Mouse (Mus musculus) G1E (cell line): Measurements from ENCODE around the gene Adad2. TPM values are rescaled to one million over a fixed set of nuclear protein-coding genes. Genes with fewer than 3 reads are reported as not detected.

Source experiments
- ATAC-seq: 2 replicates; pipeline ENCODE4 v1.8.0; 2016; ENCODE audit warnings: mild to moderate bottlenecking; ENCODE audit not compliant: insufficient number of reproducible peaks, poor library complexity, low FRiP score, severe bottlenecking; ENCODE audit errors: extremely low read depth
- DNase-seq: peaks from one replicate; pipeline ENCODE4 v3.0.0; 2012; ENCODE audit warnings: low spot score
- H3K27me3 ChIP-seq: 2 replicates; pipeline ENCODE4 v1.6.1; 2012; ENCODE audit warnings: mild to moderate bottlenecking, low read length, inconsistent platforms; ENCODE audit not compliant: insufficient read depth
- H3K36me3 ChIP-seq: replicated peaks from 2 replicates; pipeline ENCODE3; 2012; ENCODE audit warnings: mild to moderate bottlenecking, inconsistent platforms
- H3K4me1 ChIP-seq: 2 replicates; pipeline ENCODE4 v1.6.1; 2012; ENCODE audit warnings: low read depth, low read length, inconsistent platforms, mixed read lengths; ENCODE audit not compliant: insufficient read depth
- H3K4me3 ChIP-seq: 2 replicates; pipeline ENCODE4 v1.5.1; 2012; ENCODE audit warnings: low read depth, mild to moderate bottlenecking, inconsistent platforms, low read length, moderate library complexity, mixed read lengths
- H3K9me3 ChIP-seq: replicated peaks from 2 replicates; pipeline ENCODE4 v1.6.1; 2012; ENCODE audit warnings: inconsistent platforms
- CTCF ChIP-seq: IDR thresholded peaks from 2 replicates; pipeline ENCODE4 v1.5.1; 2012; ENCODE audit warnings: low read depth, low read length, inconsistent platforms, mixed read lengths
- GATA1 ChIP-seq: IDR thresholded peaks from 2 replicates; pipeline ENCODE4 v1.6.1; 2012; ENCODE audit warnings: borderline replicate concordance, low read length, inconsistent platforms, mixed read lengths
- GATA2 ChIP-seq: IDR thresholded peaks from 2 replicates; pipeline ENCODE4 v1.6.1; 2012; ENCODE audit warnings: low read depth, low read length, inconsistent platforms, borderline replicate concordance
- POLR2AphosphoS5 ChIP-seq: IDR thresholded peaks from 2 replicates; pipeline ENCODE4 v1.6.1; 2012; ENCODE audit warnings: low read depth, low read length, inconsistent platforms; ENCODE audit not compliant: insufficient replicate concordance
- TAL1 ChIP-seq: conservative IDR thresholded peaks from 2 replicates; pipeline ENCODE4 v1.6.1; 2012; ENCODE audit warnings: low read depth, low read length, inconsistent platforms, mixed read lengths
- polyA plus RNA-seq: library from polyadenylated mRNA; stranded (reverse); fragments of >175 nt; gene quantifications from 2 replicates; pipeline ENCODE4 v1.2.3, GENCODE M21; 2012
- total RNA-seq, 2 experiments: library from RNA; stranded (forward) in 1 of 2; stranded (reverse) in 1 of 2; fragments of 200-1000 nt in 1 of 2; fragments of >200 nt in 1 of 2; fragmentation: Nextera tagmentation in 1 of 2; gene quantifications; 2 replicates each; pipeline ENCODE4 v1.2.3; 2014 to 2017

The Adad2 gene
- total and polyA plus RNA-seq, 3 experiments, result not detected

GRCm38 (mm10) chr8:119634616-119635336 is 22.2 kb downstream of the Adad2 start:
- H3K4me1 ChIP-seq, result no peaks in the 10 kb centered on the region
- no peak for TF ChIP-seq GATA1
- no peak for TF ChIP-seq GATA2
- no peak for TF ChIP-seq TAL1
- TF ChIP-seq POLR2AphosphoS5, result no peak
- no peak for TF ChIP-seq CTCF
- DNase-seq, result no peak
- H3K9me3 ChIP-seq, result no peaks in the 10 kb centered on the region
- H3K4me3 ChIP-seq, result no peak overlapping the region
- peaks cover 21% of the 10 kb centered on the region for H3K27me3 ChIP-seq
- no peak for ATAC-seq
- no peaks in the 10 kb centered on the region for H3K36me3 ChIP-seq

GRCm38 (mm10) chr8:119635378-119635777 is 22.8 kb downstream of the Adad2 start, which contains the start of gene Kcng4:
Gene Kcng4 (minus strand): TSS chr8:119635680.
- no peak for DNase-seq
- H3K9me3 ChIP-seq, result no peaks in the 10 kb centered on the region
- H3K4me3 ChIP-seq, result no peak within 1 kb of the TSS
- TF ChIP-seq TAL1 (no peak), GATA2 (no peak), POLR2AphosphoS5 (no peak), GATA1 (no peak), CTCF (no peak)
- H3K4me1 ChIP-seq, result no peaks in the 10 kb centered on the region
- peaks cover 21% of the 10 kb centered on the region for H3K27me3 ChIP-seq
- ATAC-seq, result no peak
- no peaks in the 10 kb centered on the region for H3K36me3 ChIP-seq

GRCm38 (mm10) chr8:119635958-119636357 is 23.4 kb downstream of the Adad2 start:
- H3K27me3 ChIP-seq, result peaks cover 21% of the 10 kb centered on the region
- ATAC-seq (no peak), DNase-seq (no peak)
- no peaks in the 10 kb centered on the region for H3K4me1 ChIP-seq
- H3K4me3 ChIP-seq, result no peak overlapping the region
- no peaks in the 10 kb centered on the region for H3K36me3 ChIP-seq
- H3K9me3 ChIP-seq, result no peaks in the 10 kb centered on the region
- TF ChIP-seq GATA2 (no peak), POLR2AphosphoS5 (no peak), TAL1 (no peak), GATA1 (no peak), CTCF (no peak)

- ATAC-seq, result no peak
Measured at GRCm38 (mm10) chr8:119636766-119637165, 24.2 kb downstream of the Adad2 start.

GRCm38 (mm10) chr8:119637381-119637780 is 24.8 kb downstream of the Adad2 start:
- no peak for DNase-seq
- no peak for TF ChIP-seq GATA1
- TF ChIP-seq POLR2AphosphoS5, result no peak
- no peak for TF ChIP-seq GATA2
- no peak for TF ChIP-seq TAL1
- no peak for TF ChIP-seq CTCF
- H3K9me3 ChIP-seq, result no peaks in the 10 kb centered on the region
- ATAC-seq, result no peak
- H3K36me3 ChIP-seq, result no peaks in the 10 kb centered on the region
- H3K4me1 ChIP-seq, result no peaks in the 10 kb centered on the region
- no peak overlapping the region for H3K4me3 ChIP-seq
- peaks cover 19% of the 10 kb centered on the region for H3K27me3 ChIP-seq

More at GRCm38 (mm10) chr8:119636766-119637165, 24.2 kb downstream of the Adad2 start:
- no peak for TF ChIP-seq TAL1
- no peak for TF ChIP-seq CTCF
- TF ChIP-seq GATA2, result no peak
- no peak for TF ChIP-seq POLR2AphosphoS5
- TF ChIP-seq GATA1, result no peak
- peaks cover 19% of the 10 kb centered on the region for H3K27me3 ChIP-seq
- no peaks in the 10 kb centered on the region for H3K36me3 ChIP-seq
- no peak for DNase-seq
- H3K9me3 ChIP-seq, result no peaks in the 10 kb centered on the region
- H3K4me3 ChIP-seq, result no peak overlapping the region
- no peaks in the 10 kb centered on the region for H3K4me1 ChIP-seq

- DNase-seq (no peak), ATAC-seq (no peak)
- Histone ChIP-seq H3K27me3 (peaks cover 13% of the 10 kb centered on the region), H3K36me3 (no peaks in the 10 kb centered on the region), H3K4me3 (no peak overlapping the region), H3K9me3 (no peaks in the 10 kb centered on the region), H3K4me1 (no peaks in the 10 kb centered on the region)
- TF ChIP-seq GATA2, result no peak
- no peak for TF ChIP-seq CTCF
- no peak for TF ChIP-seq TAL1
Measured at GRCm38 (mm10) chr8:119638261-119638660, 25.7 kb downstream of the Adad2 start.
